Mouse (Mus musculus): ENCODE measurements around the gene Zfp638.
"Not testable (repeated sequence)": the region's sequence is repeated elsewhere in the genome, so short reads cannot be mapped to it uniquely, and the experiment has no call there.

The Zfp638 gene

GRCm38 (mm10) chr6:84009915-84010302 is 143.0 kb downstream of the Zfp638 start:
- no peak for DNase-seq (ENCODE audit: low spot score in 2 of 2)

- no peak for DNase-seq (ENCODE audit: low spot score in 2 of 2)
Measured at GRCm38 (mm10) chr6:84010303-84011225, 143.7 kb downstream of the Zfp638 start.

- not testable (repeated sequence) for DNase-seq (ENCODE audit: low spot score in 2 of 2)
Measured at GRCm38 (mm10) chr6:84014961-84015683, 148.2 kb downstream of the Zfp638 start.

- no peak for DNase-seq (ENCODE audit: low spot score in 2 of 2)
Measured at GRCm38 (mm10) chr6:84016851-84017250, 149.9 kb downstream of the Zfp638 start.

GRCm38 (mm10) chr6:84017392-84017791 is 150.5 kb downstream of the Zfp638 start:
- no peak for DNase-seq (ENCODE audit: low spot score in 2 of 2)

GRCm38 (mm10) chr6:84018906-84019550 is 152.1 kb downstream of the Zfp638 start:
- DNase-seq (ENCODE audit: low spot score in 2 of 2): peak in 1 of 2 experiments; percentile 27

- DNase-seq (ENCODE audit: low spot score in 2 of 2): no peak
Measured at GRCm38 (mm10) chr6:84020002-84020401, 153.1 kb downstream of the Zfp638 start.

GRCm38 (mm10) chr6:84021990-84022389 is 155.1 kb downstream of the Zfp638 start:
- DNase-seq (ENCODE audit: low spot score in 2 of 2): no peak

- DNase-seq (ENCODE audit: low spot score in 2 of 2): no peak
Measured at GRCm38 (mm10) chr6:84025636-84026035, 158.7 kb downstream of the Zfp638 start.

- DNase-seq (ENCODE audit: low spot score in 2 of 2): no peak
Measured at GRCm38 (mm10) chr6:84028791-84029190, 161.9 kb downstream of the Zfp638 start.

- no peak for DNase-seq (ENCODE audit: low spot score in 2 of 2)
Measured at GRCm38 (mm10) chr6:84029775-84030174, 162.9 kb downstream of the Zfp638 start.

- DNase-seq (ENCODE audit: low spot score in 2 of 2): not testable (repeated sequence)
Measured at GRCm38 (mm10) chr6:84032516-84032915, 165.6 kb downstream of the Zfp638 start.

Measured in right cerebral cortex, adult 2 months (tissue).